Mouse (Mus musculus): Measurements from ENCODE around the gene Pola2.

DNA sequence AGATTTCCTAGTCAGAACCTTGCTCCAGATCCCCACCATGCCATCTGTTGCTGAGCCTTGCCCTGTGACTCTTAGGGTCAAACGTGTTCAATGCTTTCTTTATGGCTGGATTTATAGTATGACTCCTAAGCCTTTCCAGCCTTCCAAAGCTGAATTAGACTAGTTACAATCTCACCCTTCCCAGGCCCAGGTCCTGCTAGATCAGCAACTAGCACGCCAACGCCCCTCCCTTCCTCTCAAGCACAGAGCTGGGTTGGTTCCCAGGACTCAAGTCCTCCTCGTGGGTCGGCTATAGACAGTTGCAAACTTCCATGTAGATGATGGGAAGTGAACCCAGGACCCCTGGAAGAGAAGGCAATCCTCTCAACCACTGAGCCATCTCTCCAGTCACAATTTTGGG, 28.3 kb downstream of the Pola2 start:
- TF ChIP-seq POLR2A (IDR thresholded peaks at IDR 0.05; ENCODE audit: borderline replicate concordance, extremely low read depth, low read depth, low read length) (no peak), CTCF (IDR thresholded peaks at IDR 0.05; ENCODE audit: insufficient read depth, low read length) (no peak)

Data from lung, adult 2 months (tissue).